Mouse (Mus musculus): ENCODE results near the gene Cped1. TPM values are rescaled to one million over a fixed set of nuclear protein-coding genes. Genes with fewer than 3 reads are reported as not detected.
A peak's percentile ranks its signal among the peaks of the same experiment; 100 is the strongest.
"Not testable (repeated sequence)": the region's sequence is repeated elsewhere in the genome, so short reads cannot be mapped to it uniquely, and the experiment has no call there.

Gene Cped1
- polyA plus RNA-seq, 1 experiment from 2014 or later, result 26.6 TPM

DNA sequence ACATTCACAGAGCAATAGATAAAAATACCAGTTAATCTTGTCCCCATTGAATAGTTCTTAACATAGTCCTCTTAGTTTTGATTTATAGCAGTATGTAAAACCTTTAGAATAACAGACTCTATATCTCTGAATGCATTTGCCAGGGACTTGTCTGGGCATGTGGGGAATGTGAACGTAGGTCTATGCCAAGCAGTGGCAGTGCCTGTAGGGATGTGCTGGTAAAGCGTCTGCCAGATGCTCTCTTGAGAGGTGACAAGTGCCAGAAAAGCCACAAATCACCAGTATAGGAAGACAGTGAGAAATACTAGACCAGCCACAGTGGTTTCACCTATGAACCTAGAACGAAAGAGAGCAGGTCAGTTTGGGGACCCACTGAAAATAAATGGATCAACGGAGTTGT lies 276.8 kb downstream of the Cped1 start:
- WGBS, result 54% methylated on average over 4 of the region's 4 CpGs
- no peak overlapping the region for H3K4me2 ChIP-seq (ENCODE audit: low read depth, low read length)
- no peaks in the 10 kb centered on the region for H3K9me3 ChIP-seq (replicated peaks; ENCODE audit: control insufficient read depth, low read length)
- H3K27me3 ChIP-seq (ENCODE audit: control insufficient read depth, insufficient read depth, low read length), result no peaks in the 10 kb centered on the region
- no peak overlapping the region for H3K4me3 ChIP-seq (replicated peaks; ENCODE audit: low read length)
- no peak for ATAC-seq (ENCODE audit: insufficient read depth, low FRiP score)
- no peaks in the 10 kb centered on the region for H3K36me3 ChIP-seq (ENCODE audit: control insufficient read depth, insufficient read depth, low read length)
- H3K9ac ChIP-seq (ENCODE audit: low read length), result no peak overlapping the region
- no peaks in the 10 kb centered on the region for H3K4me1 ChIP-seq (ENCODE audit: control insufficient read depth, insufficient read depth, low read length)
- H3K27ac ChIP-seq (ENCODE audit: low read length), result no peak overlapping the region

DNA sequence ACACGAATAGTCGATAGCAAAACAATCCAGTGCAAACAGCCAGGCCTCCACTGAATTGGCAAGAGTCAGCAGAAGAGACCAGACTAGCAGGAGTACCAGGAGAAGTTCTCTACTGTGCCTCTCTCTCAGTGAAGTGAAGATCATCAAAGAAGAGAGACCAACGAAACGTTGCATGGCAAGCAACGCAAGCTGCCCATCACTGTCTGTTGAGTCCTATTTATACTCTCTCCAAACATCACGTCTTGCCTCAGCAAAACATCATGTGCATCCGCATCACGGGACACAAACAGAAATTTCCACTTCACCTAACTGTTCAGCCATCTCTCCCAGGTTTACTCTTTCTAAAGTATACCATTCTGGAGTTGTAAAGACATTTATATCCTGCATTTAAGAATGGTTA lies 278.4 kb downstream of the Cped1 start:
- not testable (repeated sequence) for H3K36me3 ChIP-seq (ENCODE audit: control insufficient read depth, insufficient read depth, low read length); ATAC-seq (ENCODE audit: insufficient read depth, low FRiP score); H3K4me1 ChIP-seq (ENCODE audit: control insufficient read depth, insufficient read depth, low read length); H3K27me3 ChIP-seq (ENCODE audit: control insufficient read depth, insufficient read depth, low read length); H3K4me2 ChIP-seq (ENCODE audit: low read depth, low read length); H3K4me3 ChIP-seq (replicated peaks; ENCODE audit: low read length); H3K9ac ChIP-seq (ENCODE audit: low read length); H3K9me3 ChIP-seq (replicated peaks; ENCODE audit: control insufficient read depth, low read length); H3K27ac ChIP-seq (ENCODE audit: low read length)
- 85% methylated on average over 8 of the region's 8 CpGs for WGBS

DNA sequence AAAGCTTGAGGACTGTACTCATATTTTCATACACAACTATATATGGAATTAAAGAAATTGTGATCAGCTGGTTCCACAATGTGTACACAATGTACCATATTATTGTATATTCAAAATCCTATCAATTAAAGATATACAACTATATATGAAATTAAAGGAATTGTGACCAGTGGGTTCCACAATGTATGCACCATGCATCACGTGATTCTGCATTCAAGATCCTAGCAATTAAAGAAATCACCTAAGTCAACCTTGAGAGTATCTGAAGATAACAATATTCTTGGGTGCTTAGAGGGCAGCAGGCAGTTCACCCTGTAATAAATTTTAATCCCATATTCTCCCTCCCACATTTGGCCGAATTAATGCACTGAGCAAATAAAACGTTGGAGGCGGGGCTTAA lies 280.3 kb downstream of the Cped1 start:
- H3K36me3 ChIP-seq (ENCODE audit: control insufficient read depth, insufficient read depth, low read length), result no peaks in the 10 kb centered on the region
- no peak overlapping the region for H3K4me3 ChIP-seq (replicated peaks; ENCODE audit: low read length)
- no peaks in the 10 kb centered on the region for H3K27me3 ChIP-seq (ENCODE audit: control insufficient read depth, insufficient read depth, low read length)
- no peak for ATAC-seq (ENCODE audit: insufficient read depth, low FRiP score)
- WGBS, result 80% methylated on average over 4 of the region's 4 CpGs
- H3K27ac ChIP-seq (ENCODE audit: low read length), result no peak overlapping the region
- no peak overlapping the region for H3K9ac ChIP-seq (ENCODE audit: low read length)
- H3K4me2 ChIP-seq (ENCODE audit: low read depth, low read length), result no peak overlapping the region
- H3K4me1 ChIP-seq (ENCODE audit: control insufficient read depth, insufficient read depth, low read length), result no peaks in the 10 kb centered on the region
- no peaks in the 10 kb centered on the region for H3K9me3 ChIP-seq (replicated peaks; ENCODE audit: control insufficient read depth, low read length)

DNA sequence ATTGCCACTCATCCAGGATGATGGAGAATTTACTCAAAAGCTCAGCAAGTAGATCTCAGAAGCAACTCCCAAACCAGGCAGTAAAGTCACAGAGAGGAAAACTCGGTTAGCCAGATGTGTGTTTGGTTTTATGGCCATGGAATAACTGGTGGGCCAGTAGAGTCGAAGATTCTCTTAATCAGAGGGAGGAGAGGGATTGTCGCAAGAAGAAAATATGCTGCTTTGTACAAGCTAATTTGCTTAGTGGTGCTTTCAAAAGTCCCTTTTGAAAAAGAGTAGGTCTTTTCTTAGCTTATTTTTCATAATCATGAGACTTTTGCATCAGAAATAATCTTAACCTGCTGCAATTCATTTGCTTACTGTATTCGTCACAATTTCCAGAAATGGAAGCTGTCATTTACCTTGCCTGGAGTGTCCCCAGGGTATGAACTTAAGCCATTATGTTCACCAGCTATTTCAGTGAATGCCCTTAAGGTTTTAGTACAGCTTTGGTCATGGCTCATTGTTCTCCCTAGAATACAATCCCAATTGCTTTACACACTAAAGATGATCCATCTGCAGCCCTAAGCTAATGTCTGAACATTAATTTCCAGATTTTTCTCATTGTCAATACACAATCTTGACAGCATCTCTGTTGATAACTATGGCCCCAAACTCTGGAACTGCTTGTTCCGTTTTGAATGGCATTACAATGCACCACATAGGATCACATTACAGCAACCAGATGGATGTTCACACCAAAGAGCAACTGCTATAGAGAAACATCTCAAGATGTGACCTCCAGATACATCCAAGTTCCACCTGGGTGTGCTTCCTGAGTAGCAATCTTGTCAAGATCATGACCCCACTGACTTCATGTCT lies 282.3 kb downstream of the Cped1 start:
- no peaks in the 10 kb centered on the region for H3K4me1 ChIP-seq (ENCODE audit: control insufficient read depth, insufficient read depth, low read length)
- 77% methylated on average over 5 of the region's 5 CpGs for WGBS
- no peak for ATAC-seq (ENCODE audit: insufficient read depth, low FRiP score)
- no peak overlapping the region for H3K4me3 ChIP-seq (replicated peaks; ENCODE audit: low read length)
- H3K27me3 ChIP-seq (ENCODE audit: control insufficient read depth, insufficient read depth, low read length), result no peaks in the 10 kb centered on the region
- H3K9ac ChIP-seq (ENCODE audit: low read length), result no peak overlapping the region
- no peak overlapping the region for H3K27ac ChIP-seq (ENCODE audit: low read length)
- H3K36me3 ChIP-seq (ENCODE audit: control insufficient read depth, insufficient read depth, low read length), result no peaks in the 10 kb centered on the region
- no peaks in the 10 kb centered on the region for H3K9me3 ChIP-seq (replicated peaks; ENCODE audit: control insufficient read depth, low read length)
- H3K4me2 ChIP-seq (ENCODE audit: low read depth, low read length), result no peak overlapping the region

DNA sequence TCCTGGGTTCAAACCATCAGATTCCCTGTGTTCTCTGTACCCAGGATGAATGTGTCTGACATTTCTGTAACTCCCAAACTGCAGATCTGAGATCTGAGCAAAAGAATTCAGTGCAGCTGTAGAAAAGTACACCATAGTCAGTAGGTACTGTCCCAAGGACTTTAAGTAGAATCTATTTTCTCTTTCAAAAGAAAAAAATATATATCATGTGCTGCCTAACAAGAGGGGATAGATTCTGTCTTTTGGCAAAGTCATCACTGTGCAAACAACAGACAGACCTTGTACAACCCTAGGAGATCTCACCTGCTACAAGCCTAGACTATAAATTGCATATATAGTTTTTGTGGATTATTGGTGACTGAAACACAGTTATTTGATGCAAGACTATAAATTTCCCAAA lies 283.0 kb downstream of the Cped1 start:
- Histone ChIP-seq H3K4me3 (replicated peaks; ENCODE audit: low read length) (no peak overlapping the region), H3K9me3 (replicated peaks; ENCODE audit: control insufficient read depth, low read length) (no peaks in the 10 kb centered on the region), H3K4me2 (ENCODE audit: low read depth, low read length) (no peak overlapping the region), H3K27ac (ENCODE audit: low read length) (no peak overlapping the region), H3K36me3 (ENCODE audit: control insufficient read depth, insufficient read depth, low read length) (no peaks in the 10 kb centered on the region), H3K9ac (ENCODE audit: low read length) (no peak overlapping the region), H3K27me3 (ENCODE audit: control insufficient read depth, insufficient read depth, low read length) (no peaks in the 10 kb centered on the region), H3K4me1 (ENCODE audit: control insufficient read depth, insufficient read depth, low read length) (no peaks in the 10 kb centered on the region)
- no peak for ATAC-seq (ENCODE audit: insufficient read depth, low FRiP score)

DNA sequence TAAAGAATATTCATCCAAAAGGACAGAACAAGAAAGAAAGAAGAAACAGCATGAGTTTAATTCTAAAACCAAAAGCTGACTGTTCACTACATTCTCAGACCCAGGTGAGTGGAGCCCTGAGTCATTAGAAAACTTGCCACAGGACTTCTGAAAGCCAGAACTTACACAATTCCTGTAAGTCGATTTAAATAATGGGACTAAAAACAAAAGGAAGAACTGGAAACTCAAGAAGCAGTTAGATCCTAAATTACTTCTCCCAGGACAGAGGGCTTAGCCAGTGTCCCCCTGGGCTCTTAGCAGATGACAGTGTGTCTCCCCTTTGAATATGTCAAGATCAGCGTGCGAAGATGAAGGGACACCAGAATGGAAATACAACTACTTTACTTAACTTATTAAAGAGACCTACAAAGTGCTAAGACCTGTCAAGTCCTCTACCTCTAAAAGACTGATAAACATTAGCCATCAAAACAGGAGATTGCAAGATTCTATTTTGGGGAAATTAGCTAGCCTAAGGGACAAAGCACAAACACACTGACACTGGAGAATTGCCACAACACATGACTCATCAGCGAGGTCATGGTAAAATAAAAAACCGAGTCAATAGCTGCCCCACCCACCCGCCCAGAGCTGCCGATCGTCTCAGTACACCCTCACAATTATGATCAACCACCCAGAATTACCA lies 284.3 kb downstream of the Cped1 start:
- H3K9ac ChIP-seq (ENCODE audit: low read length), result no peak overlapping the region
- no peak for ATAC-seq (ENCODE audit: insufficient read depth, low FRiP score)

DNA sequence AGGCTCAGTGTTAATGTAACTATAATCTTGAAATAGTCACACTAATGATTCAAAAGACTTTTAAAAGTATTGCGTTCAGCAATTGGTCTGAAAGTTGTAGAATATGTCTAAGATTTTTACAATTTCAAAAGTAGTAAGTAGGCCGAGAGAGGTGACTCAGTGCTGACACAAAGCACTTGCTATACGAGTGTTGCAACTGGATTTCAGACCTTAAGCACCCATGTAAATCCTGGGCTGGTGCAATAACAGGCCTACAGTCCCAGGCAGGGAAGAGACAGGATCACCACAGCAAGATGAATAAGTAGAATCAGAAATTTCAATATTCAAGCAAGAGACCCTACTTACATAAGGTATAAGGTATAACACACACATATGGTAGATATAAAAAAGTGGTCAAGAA lies 292.2 kb downstream of the Cped1 start:
- no peak overlapping the region for H3K9ac ChIP-seq (ENCODE audit: low read length)
- no peak overlapping the region for H3K4me2 ChIP-seq (ENCODE audit: low read depth, low read length)
- H3K9me3 ChIP-seq (replicated peaks; ENCODE audit: control insufficient read depth, low read length), result no peaks in the 10 kb centered on the region
- no peak overlapping the region for H3K27ac ChIP-seq (ENCODE audit: low read length)
- H3K36me3 ChIP-seq (ENCODE audit: control insufficient read depth, insufficient read depth, low read length), result no peaks in the 10 kb centered on the region
- H3K4me3 ChIP-seq (replicated peaks; ENCODE audit: low read length), result no peak overlapping the region
- 0 out of 2 replicates have a peak, but pooled peaks cover 10% of the 10 kb centered on the region for H3K4me1 ChIP-seq (ENCODE audit: control insufficient read depth, insufficient read depth, low read length)
- ATAC-seq (ENCODE audit: insufficient read depth, low FRiP score), result no peak
- 79% methylated on average over 3 of the region's 3 CpGs for WGBS
- H3K27me3 ChIP-seq (ENCODE audit: control insufficient read depth, insufficient read depth, low read length), result no peaks in the 10 kb centered on the region

More for the DNA sequence above, 284.3 kb downstream of the Cped1 start:
- H3K36me3 ChIP-seq (ENCODE audit: control insufficient read depth, insufficient read depth, low read length), result no peaks in the 10 kb centered on the region
- H3K4me2 ChIP-seq (ENCODE audit: low read depth, low read length), result no peak overlapping the region
- WGBS, result 63% methylated on average over 8 of the region's 8 CpGs
- no peak overlapping the region for H3K4me3 ChIP-seq (replicated peaks; ENCODE audit: low read length)
- no peaks in the 10 kb centered on the region for H3K27me3 ChIP-seq (ENCODE audit: control insufficient read depth, insufficient read depth, low read length)
- no peak overlapping the region for H3K27ac ChIP-seq (ENCODE audit: low read length)
- no peaks in the 10 kb centered on the region for H3K4me1 ChIP-seq (ENCODE audit: control insufficient read depth, insufficient read depth, low read length)
- H3K9me3 ChIP-seq (replicated peaks; ENCODE audit: control insufficient read depth, low read length), result no peaks in the 10 kb centered on the region

DNA sequence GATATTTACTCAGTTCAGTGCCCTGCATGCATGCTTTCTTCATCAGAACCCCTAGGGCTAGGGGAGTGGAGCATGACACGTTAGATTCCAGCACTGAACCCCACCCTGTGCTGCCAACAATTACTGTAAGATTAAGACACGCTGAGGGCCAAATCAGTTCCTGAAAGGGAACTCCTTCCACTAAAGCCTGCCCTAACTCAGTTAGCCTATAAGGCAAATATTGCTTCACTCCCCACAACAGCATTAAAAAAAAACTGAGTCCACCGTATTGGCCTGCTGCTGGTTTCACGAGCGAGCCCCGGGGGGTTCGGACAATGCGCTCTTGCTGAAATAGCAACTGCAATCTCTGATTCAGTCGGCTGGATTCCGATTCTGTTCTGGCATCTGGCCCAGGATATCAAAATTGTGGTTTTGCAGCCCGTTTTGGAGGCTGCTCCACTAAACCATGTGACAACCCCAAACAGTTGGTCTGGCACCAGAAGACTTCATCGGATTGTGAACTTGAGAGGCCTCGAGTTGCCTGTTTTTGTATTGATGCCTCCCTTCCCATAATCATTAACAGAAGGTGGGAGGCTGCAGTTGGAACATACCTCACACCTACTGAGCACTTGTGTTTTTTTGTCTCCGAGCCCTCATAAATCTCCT lies 294.6 kb downstream of the Cped1 start:
- Histone ChIP-seq H3K4me1 (ENCODE audit: control insufficient read depth, insufficient read depth, low read length) (0 out of 2 replicates have a peak, but pooled peaks cover 10% of the 10 kb centered on the region), H3K36me3 (ENCODE audit: control insufficient read depth, insufficient read depth, low read length) (no peaks in the 10 kb centered on the region), H3K9me3 (replicated peaks; ENCODE audit: control insufficient read depth, low read length) (no peaks in the 10 kb centered on the region), H3K4me3 (replicated peaks; ENCODE audit: low read length) (no peak overlapping the region), H3K27me3 (ENCODE audit: control insufficient read depth, insufficient read depth, low read length) (no peaks in the 10 kb centered on the region), H3K9ac (ENCODE audit: low read length) (no peak overlapping the region), H3K27ac (ENCODE audit: low read length) (peak overlapping the region; percentile 69; the same call in 1 of the 2 replicates), H3K4me2 (ENCODE audit: low read depth, low read length) (no peak overlapping the region)
- WGBS, result 35% methylated on average over 14 of the region's 14 CpGs
- peak; percentile 76; the same call in 1 of the 2 replicates for ATAC-seq (ENCODE audit: insufficient read depth, low FRiP score)

DNA sequence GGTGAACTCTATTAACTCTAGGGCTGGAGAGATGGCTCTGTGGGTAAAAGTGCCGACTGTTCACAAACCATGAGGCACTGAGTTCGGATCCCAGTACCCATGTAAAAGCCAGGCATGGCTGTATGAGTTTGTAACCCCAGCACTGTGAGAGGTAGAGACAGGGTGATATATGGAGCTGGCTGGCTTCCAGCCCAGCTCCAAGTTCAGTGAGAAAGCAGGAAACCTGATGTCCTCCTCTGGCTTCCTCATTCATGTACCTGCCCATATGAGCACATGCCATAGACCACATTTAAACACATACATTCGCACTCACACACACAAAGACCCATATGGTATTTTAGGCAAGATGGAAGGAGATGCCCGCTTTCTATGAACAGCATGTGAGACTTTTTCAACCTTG lies 296.7 kb downstream of the Cped1 start:
- Histone ChIP-seq H3K4me2 (ENCODE audit: low read depth, low read length) (no peak overlapping the region), H3K4me1 (ENCODE audit: control insufficient read depth, insufficient read depth, low read length) (0 out of 2 replicates have a peak, but pooled peaks cover 10% of the 10 kb centered on the region), H3K27ac (ENCODE audit: low read length) (no peak overlapping the region), H3K9ac (ENCODE audit: low read length) (no peak overlapping the region), H3K36me3 (ENCODE audit: control insufficient read depth, insufficient read depth, low read length) (no peaks in the 10 kb centered on the region), H3K9me3 (replicated peaks; ENCODE audit: control insufficient read depth, low read length) (no peaks in the 10 kb centered on the region), H3K4me3 (replicated peaks; ENCODE audit: low read length) (no peak overlapping the region), H3K27me3 (ENCODE audit: control insufficient read depth, insufficient read depth, low read length) (0 out of 2 replicates have a peak, but pooled peaks cover under 1% of the 10 kb centered on the region)
- no peak for ATAC-seq (ENCODE audit: insufficient read depth, low FRiP score)
- WGBS, result 78% methylated on average over 4 of the region's 4 CpGs

All from stomach, embryonic 16.5 days (tissue).